Mouse (Mus musculus) kidney, adult 2 months (tissue): Measurements from ENCODE around the gene Oaz3.

Experiments
- CTCF ChIP-seq: fragments of 200-500 bp; conservative IDR thresholded peaks from 2 replicates; pipeline ENCODE4 v1.5.1; 2011; ENCODE audit warnings: low read depth, mild to moderate bottlenecking, control low read depth, low read length, moderate library complexity, mixed read lengths; ENCODE audit not compliant: insufficient read depth, insufficient read length
- POLR2A ChIP-seq: fragments of 200-500 bp; IDR thresholded peaks from one replicate; pipeline ENCODE4 v1.6.1; 2011; ENCODE audit warnings: low read depth, low read length, control low read depth

GRCm38 (mm10) chr3:94457055-94457454 lies 13.3 kb upstream of the Oaz3 start:
- no peak for TF ChIP-seq POLR2A
- TF ChIP-seq CTCF: no peak
